Mouse (Mus musculus) megakaryocyte, adult 5-6 weeks (primary cell): ENCODE measurements around the gene Trpd52l3. TPM values are rescaled to one million over a fixed set of nuclear protein-coding genes. Genes with fewer than 3 reads are reported as not detected.
A peak's percentile ranks its signal among the peaks of the same experiment; 100 is the strongest.

ENCODE experiments used
- ATAC-seq: 2 replicates; pipeline ENCODE4 v1.8.0; 2016; ENCODE audit warnings: mild to moderate bottlenecking, inconsistent platforms; ENCODE audit not compliant: poor library complexity, severe bottlenecking
- total RNA-seq, 2 experiments: library from RNA; stranded (forward) in 1 of 2; stranded (reverse) in 1 of 2; fragments of 153-499, 151-499 nt in 1 of 2; fragments of 221-1000, 200-1000 nt in 1 of 2; gene quantifications; 2 replicates each; pipeline versions ENCODE4 v1.2.3 to v1.2.4; 2015 to 2017

Trpd52l3 gene
- total RNA-seq, 2 experiments from 2014 or later, result not detected

DNA sequence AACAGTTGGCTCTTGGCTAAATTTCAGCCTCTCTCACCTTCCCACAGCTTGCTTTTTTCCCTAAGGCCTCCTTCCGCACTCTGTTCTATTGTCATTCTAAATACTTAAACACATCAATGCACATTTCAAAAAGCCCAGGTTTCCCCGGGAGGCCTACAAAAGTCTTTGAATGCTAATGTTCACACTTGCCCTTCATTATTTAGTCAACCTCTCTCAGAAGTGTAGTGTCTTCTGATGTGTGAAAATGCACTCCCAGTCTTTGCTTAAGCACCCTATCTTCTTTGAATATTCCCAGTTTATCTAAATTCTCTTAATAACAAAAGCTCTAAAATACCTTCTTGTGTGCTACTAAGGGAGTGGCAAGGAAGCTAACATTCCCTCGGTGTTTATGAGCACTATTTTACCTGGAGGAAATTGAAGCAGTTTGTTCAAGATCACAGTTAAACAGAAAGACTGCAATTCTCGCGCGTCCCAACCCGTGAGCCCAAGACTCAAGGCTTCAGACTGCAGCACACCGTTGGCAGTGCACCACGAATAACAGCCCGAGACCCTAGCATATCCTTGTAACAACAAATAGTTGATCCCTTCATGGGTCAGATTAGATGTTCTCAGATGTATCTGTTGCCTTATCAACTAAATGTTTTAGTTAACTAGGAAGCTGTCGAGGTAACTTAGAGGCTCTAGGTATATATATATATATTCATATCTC is 25.6 kb downstream of the Trpd52l3 start:
- ATAC-seq, result no peak

DNA sequence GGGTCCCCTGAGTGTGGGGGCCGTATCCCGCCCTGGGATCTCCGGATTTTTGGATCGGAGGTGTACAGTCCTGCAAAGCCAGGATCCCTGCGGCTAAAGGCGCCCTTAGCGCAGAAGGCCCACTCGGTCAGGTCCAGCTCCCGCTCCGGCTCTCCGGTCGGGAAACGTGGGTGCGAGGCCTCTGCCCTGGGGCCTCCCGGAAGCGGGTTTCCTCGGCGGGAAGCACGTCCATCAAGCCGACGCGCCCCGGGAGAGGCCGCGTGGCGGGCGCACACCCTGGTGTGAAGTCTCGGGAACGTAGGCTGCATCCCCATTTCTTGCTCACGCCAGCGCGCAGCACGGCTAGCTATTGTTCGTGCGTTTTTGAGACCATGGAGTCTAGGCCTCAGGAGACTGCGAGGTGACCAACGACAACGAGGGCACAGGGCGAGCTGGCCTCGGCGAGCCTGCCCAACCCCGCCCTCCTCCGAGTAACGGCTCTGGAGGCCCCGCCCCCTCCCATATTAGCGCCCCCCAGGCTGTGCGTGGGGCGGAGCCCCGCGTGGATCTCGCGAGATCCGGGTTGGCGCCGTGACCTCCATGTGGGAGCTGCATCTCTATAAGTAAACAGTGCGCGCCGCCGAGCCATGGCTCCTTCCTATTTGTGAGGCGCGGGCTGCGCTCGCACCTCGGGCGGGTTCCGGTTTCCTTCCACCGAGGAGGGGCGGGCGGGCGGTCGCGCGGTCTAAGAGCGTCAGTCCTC is 26.5 kb downstream of the Trpd52l3 start, which contains the start of gene Uhrf2:
TSS of gene Uhrf2 (plus strand) at position 620 of the 742 bp plus-strand sequence.
- peak; percentile 92 for ATAC-seq

DNA sequence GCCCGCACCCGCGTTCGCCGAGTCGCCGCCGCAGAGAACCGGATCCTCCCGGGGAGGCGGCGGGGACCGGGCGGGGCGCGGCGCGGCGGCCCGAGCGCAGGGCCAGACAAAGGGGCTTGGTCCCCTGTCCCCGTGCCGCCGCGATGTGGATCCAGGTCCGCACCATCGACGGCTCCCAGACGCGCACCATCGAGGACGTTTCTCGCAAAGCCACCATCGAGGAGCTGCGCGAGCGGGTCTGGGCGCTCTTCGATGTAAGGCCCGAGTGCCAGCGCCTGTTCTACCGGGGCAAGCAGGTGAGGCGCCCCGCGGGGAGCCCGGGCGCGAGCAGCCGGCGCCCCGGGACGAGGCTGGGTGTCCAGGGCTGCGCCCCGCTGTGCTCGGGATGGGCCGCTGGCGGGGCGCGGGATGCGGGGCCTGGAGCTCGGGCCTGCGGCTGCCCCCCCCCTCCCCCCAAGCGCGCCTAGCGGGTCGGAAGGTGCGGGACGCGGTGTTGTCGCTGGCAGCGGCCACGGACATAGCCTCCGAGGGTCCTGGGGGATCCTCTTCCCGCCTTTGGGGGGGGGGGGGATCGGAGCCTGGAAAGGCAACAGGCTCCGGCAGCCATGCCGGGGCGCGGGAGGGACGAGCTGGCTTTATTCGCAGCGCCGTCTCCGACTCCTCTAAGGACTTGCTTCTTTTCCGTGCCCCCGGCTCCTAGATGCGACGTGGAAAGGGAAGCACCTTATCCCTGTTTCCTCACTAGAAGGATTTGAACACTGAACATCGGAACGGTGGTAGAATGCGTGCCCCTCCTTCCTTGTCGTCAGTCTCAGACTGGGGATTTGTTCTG is 27.3 kb downstream of the Trpd52l3 start:
- ATAC-seq, result 0 out of 2 replicates have a peak, but pooled peaks have one; percentile 8

DNA sequence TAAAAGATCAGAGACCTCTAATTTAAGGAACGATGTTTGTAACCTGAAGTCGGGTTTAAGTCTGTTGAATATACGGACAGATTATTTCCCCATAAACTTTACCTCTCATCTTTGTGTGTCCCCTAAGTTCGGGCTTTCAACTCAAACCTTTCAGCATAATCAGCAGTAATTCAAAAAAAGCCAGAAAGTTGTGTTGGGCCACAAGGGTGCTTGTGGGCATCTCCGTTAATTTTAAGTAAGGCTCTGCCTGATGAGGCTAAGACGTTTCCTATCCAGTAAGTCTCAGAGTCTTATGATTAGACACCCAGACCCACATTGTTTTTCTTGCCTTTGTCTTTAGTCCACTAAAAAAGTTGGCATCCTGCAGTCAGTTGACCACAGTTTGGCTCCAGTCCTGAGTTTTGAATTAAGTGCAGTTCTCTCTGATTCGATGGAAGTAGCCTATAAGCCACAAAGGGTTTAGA is 27.9 kb downstream of the Trpd52l3 start:
- ATAC-seq, result no peak

DNA sequence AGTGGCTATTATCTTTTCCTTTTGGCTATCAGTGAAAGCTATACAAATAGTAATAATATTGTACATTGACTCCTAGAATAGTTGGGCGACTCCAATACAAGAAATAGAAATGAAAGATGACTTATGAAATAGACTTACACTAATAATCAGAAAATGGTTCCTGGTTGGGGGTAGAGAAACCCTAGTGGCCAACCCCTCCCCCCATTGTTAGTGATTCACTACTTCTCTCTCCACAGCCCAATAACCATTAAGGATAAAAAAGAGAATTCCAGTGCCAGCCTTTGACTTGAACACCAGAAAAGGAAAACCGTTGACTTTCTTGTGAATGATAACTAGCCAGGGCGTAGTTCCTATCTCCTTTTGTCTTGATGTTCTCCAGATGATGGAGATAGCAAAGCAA is 28.6 kb downstream of the Trpd52l3 start:
- ATAC-seq, result no peak

DNA sequence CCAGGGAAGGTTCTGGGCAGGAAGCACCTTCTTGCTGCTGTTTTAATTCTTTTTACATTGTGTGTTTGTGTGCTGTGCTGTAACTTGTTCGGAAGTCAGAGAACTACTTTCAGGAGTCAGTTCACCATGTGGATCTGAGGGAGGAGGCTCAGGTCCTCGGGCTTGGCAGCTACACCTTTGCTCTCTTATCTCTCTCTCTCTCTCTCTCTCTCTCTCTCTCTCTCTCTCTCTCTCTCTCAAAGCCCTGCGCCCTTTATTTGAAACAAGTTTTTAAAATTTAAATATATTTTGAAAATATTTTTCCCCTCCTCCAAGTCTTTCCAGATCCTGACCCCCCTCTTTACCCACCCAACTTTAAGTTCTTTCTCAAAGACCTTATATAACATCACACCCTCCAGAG is 31.8 kb downstream of the Trpd52l3 start:
- no peak for ATAC-seq

DNA sequence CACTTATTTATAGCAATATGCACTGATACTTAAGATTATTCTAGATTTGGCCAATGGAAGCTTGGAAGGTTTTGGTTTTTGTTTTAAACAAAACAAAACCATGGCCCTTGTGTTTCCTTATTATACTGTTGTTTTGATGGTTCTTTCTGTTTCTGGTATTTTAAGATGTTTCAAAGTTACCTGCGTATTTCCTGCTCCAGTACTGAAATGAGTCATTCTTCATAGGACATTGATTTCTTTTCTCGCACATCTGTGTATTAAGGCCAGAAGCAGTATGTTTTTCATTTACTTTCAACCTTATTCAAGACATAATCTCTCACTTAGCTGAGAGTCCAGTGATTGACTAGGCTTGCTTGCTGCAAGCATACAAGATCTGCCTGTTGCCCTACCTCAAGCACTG is 40.1 kb downstream of the Trpd52l3 start:
- ATAC-seq, result no peak

DNA sequence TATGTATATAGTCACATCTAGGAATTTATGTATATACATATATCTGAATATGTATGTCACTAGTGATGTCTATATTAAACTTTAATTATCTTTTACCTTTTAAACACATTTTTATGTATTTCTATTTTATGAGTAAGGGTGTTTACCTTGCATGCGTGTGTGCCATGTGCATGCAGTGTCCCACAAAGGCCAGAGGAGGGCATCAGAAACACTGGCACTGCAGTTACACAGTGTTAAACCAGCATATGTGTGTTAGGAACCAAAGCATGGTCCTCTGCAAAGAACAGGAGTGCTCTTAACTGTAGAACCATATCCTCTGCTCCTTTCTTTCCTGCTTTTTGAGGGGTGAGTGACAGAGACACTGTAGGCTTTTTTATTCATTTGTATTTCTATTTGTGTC is 41.0 kb downstream of the Trpd52l3 start:
- ATAC-seq, result no peak

DNA sequence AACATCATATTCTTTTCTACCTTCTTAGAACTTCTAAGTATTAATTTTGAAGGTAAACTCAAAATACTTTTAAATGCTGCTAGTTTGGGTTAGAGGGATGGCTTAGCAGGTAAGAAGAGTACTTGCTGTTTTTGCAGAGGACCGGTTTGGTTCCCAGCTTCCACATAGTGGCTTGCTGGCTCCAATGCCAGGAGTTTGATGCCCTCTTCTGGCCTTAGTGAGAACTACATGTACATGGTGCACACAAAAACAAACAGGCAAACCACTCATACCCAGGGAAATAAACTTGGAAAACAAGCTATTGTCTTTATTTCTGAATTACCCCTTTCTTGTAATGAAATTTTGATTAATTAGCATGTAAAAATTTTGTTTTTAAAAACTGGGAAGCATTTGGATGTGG is 42.3 kb downstream of the Trpd52l3 start:
- ATAC-seq, result peak; percentile 64

DNA sequence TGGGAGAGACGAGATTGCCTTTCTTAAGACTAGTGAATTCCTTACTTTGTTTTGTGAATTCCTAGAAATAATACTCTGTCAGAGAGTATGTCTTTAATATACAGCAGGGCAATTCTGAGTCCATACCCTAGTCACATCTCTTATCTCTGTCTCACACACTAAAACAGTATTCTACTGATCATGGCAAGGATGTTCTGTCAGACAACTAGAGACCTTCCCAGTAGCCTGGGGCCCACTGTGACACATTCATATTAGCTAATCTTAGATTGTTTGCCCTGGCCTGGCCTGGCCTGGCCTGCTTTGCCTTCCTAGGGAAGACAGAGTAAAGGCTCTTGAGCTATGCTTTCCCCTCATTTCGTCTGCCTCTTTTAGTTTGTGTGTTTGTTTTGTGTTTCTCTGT is 47.0 kb downstream of the Trpd52l3 start:
- no peak for ATAC-seq

DNA sequence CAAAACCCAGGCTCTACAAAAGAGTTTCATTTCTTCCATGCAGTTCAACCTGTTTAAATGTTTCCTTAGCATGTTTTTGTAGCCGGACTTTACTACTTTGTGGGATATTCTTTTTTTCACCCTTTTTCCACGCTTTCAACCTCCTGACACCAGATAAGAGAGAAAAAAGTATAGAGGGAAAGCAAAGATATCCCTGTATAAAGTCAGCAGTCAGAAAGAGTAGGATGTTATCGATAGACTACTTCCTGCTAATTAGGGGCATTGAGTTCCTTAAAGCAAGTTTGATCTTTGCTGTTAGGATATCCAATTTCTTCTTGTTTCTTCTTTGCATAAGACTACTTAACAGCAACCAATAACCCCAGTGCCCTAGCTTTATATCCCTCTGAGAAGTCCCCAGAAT is 47.9 kb downstream of the Trpd52l3 start:
- no peak for ATAC-seq

DNA sequence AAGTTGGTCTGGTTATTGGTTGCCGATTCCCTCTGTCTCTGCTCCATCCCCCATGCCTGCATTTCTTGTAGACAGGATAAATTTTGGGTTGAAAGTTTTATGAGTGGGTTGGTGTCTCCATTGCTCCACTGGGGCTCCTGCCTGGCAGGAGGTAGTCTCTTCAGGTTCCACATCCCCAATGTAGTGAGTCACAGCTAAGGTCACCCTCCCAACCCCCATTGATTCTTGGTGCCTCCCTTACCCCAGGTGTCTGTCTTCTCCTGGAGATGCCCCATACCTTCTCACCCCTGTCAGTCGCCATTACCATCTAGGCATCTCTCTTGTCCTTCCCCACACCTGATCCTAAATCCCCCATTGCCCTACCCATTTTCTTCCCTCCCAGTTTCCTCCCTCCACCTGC is 50.6 kb downstream of the Trpd52l3 start:
- no peak for ATAC-seq

Other genes with a start within 250 kb of the Trpd52l3 start
- 26.1 and 29.3 TPM in 2 replicates for gene 9930021J03Rik, start 197.8 kb upstream of the Trpd52l3 start, total RNA-seq (2015)
- gene 9930021J03Rik, start 197.8 kb upstream of the Trpd52l3 start, total RNA-seq (2017), result 11.0 and 12.6 TPM in 2 replicates
- 9.3 and 11.7 TPM in 2 replicates for gene Ranbp6, start 190.8 kb upstream of the Trpd52l3 start, total RNA-seq (2015)
- 15.6 and 22.3 TPM in 2 replicates for gene Ranbp6, start 190.8 kb upstream of the Trpd52l3 start, total RNA-seq (2017)
- gene Il33, start 78.7 kb upstream of the Trpd52l3 start, total RNA-seq (2015), result not detected in 2 replicates
- not detected in 2 replicates for gene Il33, start 78.7 kb upstream of the Trpd52l3 start, total RNA-seq (2017)
- gene Uhrf2, start 26.7 kb downstream of the Trpd52l3 start, total RNA-seq (2015), result 77.1 and 85.8 TPM in 2 replicates
- 55.3 and 58.3 TPM in 2 replicates for gene Uhrf2, start 26.7 kb downstream of the Trpd52l3 start, total RNA-seq (2017)
- gene Gldc, start 171.6 kb downstream of the Trpd52l3 start, total RNA-seq (2015), result not detected in 2 replicates
- gene Gldc, start 171.6 kb downstream of the Trpd52l3 start, total RNA-seq (2017), result not detected in 2 replicates
- not detected in 2 replicates for gene Mbl2, start 229.2 kb downstream of the Trpd52l3 start, total RNA-seq (2015)
- gene Mbl2, start 229.2 kb downstream of the Trpd52l3 start, total RNA-seq (2017), result not detected in 2 replicates